Mouse (Mus musculus): Measurements from ENCODE around the gene Tmem108.

The Tmem108 gene

DNA sequence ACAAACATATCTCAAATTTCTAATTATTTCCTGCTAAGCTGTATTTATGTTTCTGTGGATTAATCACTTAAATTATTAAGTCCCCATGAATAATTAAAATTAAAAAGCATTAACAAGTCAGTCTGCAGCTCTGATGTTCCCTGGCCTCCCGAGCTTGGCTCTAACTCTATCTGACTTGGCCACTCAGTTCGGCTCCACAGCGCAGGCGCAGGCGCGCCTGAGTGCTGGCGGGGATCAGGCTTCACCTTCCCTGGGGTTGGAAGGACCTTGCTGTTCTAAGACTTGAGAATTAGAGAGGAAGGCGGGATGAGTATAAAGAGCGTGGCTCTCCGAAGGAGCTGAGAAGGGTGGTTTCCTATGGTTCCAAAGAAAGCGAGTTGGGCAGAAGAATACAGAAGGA is 41.6 kb downstream of the Tmem108 start:
- DNase-seq = no peak

DNA sequence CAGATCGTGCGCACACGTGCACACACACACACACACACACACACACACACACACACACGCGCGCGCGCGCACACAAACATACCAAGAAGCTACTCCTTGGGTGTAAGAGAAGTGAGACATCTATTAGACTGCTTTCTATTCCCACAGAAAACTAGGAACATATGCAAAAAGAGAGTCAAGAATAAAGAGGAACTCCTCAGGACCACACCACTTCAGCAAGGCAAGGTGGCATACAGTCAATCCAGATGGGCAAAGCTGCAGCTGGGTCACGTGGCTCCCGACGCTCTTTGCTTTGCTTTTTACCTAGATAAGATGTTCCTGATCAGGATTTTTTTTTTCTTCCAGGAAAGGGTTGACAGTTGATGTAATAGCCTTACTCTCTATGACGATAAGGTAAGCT is 45.6 kb downstream of the Tmem108 start:
- DNase-seq = no peak

DNA sequence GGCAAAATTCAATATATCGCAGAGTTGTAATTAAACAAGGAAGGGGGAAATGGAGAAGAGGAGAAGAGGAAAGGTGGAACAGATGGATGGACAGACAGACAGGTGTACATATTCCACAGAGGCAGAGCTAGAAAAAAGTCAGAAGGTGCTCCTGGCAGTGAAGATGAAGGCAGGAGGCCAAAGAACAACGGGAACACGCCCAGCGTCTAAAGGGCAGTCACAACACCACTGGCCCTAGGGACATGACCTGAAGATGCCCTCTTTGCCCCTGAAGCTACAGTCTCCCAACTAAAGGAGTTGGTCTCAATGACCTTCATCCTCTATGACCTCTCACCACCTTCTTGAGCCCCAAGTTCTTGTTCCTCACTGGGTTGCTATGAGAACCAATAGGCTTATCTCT is 46.3 kb downstream of the Tmem108 start:
- no peak for DNase-seq

DNA sequence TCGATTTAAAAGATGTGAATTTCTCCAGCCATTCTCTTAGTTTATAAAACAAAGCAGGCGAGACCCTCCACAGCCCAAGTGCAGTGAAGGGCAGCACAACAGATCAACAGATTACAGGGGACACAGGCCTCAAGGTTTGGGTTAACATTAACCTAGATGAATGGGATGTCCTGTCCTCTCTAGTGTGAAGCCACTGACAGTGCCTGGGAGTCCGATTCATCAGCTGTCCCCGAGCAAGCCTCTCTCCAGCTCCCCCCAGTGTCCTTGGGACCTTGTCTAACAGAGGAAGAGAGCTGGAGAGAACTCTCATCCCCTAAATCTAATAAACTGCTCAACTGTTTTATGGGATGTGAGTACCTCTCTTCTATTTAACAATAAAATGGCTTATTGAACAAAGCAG is 48.4 kb downstream of the Tmem108 start:
- DNase-seq = no peak

- no peak for DNase-seq
Measured at GRCm38 (mm10) chr9:103712711-103713110, 48.9 kb downstream of the Tmem108 start.

DNA sequence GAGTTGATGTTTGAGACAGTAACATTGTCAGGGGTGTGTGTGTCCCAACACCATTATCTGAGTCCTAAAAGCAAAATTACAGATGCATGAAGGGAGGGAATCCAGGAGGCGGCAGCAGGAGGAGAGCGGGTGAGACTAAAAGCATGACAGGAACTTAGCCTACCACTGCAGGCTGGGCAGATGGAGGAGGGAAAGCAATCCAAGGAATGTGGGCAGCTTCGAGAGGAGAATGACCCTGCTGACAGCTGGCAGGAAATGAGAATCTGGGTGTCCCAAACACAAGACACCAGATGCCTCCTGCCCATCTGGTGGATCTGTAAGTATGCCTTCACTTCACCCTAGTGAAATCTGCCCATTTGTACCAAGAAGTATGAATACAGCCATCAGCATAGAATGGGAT is 51.9 kb downstream of the Tmem108 start:
- peak; percentile 17 for DNase-seq

DNA sequence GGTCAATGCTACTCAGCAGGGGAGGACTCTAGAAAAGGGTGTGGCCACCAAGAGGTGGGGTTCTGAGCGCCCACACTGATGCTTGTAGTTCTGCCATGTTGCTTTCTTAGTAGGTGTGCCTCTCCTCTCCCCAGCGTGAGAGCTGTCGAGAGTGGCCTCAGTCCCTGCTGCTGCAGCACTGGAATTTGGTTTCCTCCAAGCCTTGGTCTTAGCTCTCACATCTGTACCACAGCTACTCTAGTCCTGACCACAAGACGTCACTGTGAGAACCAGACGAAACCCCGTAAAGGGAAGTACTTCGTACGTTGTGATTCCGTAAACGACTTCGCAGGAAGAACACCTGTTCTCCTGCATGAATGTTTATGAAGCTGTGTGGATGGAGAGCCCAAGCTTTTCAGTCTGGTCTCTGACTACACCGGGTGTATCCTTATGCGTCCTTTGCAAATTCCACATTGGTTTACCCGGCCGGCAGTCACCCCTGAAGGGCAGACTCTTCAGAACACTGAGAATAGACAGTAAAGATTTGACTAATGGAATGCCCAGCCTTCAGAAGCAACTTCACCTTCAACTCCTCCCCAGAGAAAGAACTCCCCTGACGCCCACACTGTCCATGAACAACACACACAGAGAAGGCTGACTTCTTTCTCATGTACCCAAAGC is 53.0 kb downstream of the Tmem108 start:
- DNase-seq = no peak

- DNase-seq = no peak
Measured at GRCm38 (mm10) chr9:103707857-103708256, 53.8 kb downstream of the Tmem108 start.

DNA sequence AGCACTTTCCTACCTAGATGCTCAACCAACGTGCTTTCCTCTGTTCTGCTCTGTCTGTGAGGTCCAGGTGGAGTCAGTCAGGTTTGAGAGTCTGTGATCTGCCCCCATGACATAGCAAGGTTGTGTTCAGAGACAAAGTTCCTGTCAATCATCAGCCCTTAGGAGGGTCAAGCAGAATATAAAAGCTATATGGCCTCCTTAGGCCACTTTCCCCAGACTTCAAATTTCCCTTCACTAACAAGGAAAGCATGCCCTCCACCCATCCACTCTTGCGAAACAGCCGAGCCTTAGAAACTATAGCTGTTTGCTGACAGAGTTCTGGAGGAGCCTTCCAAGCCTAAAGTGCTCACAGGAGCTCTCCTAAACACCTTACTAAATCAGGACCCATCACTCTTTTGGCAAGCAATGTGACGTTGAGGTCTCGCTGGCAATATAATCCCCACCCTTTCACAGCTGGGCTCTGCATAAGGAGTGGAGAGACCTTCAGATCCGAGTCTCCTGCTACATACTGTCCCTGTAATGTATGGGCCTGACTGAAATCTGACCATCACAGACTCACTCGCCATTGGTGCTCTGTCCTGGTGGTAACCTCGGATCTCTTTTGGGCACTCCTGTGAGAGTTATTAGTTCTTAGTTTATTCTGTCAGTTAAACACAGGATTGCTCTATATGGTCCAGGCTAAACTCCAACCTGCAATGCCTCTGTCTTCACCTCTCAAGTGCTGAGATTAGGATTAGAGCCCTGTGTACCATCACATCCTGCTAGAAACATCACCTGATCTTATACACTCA is 54.4 kb downstream of the Tmem108 start:
- no peak for DNase-seq

DNA sequence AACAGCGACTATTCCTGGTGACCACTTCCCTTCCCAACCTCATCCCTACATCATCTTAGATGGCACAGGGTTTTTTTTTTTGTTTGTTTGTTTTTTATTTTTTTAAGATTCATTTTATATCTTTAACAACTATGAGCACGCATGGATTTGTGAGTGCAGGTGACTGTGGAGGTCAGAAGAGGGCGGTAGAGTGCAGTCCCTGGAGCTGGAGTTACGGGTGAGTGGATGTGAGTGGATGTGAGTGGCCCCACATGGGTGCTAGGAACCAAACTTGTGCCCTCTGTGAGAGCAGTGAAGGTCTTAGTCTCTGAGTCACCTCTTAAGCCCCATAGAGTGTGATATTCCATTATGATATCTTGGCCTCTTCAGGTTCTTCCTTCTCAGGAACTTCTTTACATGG is 55.9 kb downstream of the Tmem108 start:
- no peak for DNase-seq

GRCm38 (mm10) chr9:103703014-103703413 is 58.6 kb downstream of the Tmem108 start:
- no peak for DNase-seq

DNA sequence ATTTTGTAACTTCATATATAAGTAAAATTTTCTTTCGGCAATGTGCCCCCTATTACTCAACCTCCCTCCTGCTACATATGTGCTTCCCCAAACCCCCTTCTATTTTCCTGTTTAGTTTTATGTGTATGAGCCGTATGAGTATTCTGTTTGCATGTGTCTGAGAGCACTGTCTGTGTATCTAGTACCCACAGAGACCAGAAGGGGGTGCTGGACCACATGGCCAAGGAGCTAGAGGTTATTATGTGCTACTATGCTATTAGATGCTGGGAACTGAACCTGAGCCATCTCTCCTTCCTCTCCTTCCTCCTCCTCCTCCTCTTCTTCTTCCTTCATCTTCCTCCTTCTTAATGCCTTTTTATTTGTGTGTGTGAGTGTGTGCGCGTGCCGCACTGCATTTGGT is 59.2 kb downstream of the Tmem108 start:
- no peak for DNase-seq

DNA sequence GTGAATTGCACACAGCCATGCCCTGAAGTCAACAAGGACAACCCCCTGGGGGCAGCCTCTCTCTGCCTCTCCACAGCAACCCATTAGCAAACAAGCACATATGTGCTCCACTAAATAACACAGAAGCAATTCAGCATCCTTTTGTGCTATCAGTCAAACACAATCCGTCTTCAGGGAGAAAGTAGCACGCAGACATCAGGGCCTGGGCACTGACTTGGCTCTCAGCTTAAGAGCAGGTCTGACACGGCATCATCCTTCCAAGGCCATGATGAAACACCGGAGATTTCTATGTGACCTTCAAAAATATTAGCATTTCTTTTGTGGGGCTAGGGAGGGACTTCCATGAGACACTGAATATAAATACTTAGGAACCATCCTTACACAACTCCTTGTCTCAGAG is 60.2 kb downstream of the Tmem108 start:
- DNase-seq = no peak

GRCm38 (mm10) chr9:103700240-103700639 is 61.4 kb downstream of the Tmem108 start:
- no peak for DNase-seq

GRCm38 (mm10) chr9:103696967-103697366 is 64.7 kb downstream of the Tmem108 start:
- DNase-seq = no peak

DNA sequence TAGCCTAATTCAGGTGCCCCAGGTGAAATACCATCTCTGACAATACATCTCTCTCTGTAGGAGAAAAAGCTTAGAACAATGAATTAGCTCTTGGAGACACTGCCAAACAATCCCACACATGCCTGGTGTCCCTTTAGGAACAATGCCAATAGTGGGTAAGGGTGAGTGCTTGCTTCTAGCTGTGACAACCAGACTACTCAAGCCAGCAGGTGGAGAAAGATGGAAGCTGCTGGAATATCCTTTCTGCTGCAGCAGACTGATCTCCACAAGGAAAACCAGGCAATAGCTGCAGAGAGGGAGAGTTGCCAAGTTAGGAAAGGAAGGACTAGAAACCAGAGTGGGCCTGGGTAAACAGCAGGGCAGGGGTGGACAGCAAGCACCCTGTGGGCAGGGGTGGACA is 67.8 kb downstream of the Tmem108 start:
- DNase-seq = no peak

DNA sequence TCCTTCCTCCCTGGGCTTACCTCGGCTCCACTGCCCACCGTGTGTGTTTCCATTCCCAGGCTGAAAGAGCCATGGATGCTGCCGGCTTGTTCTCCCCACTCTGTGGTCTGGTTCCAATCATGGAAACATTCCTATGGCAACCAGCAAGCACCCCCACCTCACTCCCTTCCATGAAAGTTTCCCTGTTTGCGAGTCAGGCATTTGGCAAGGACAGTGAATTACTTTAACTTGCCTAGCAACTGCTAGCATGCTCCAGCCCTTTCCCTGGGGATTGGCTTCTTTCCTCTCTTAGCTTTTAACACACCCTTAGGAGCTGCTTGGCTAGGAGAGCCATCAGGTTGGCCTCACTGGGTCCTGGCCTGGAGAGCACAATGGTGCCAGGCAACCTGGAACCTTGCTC is 68.9 kb downstream of the Tmem108 start:
- DNase-seq = no peak

- DNase-seq = no peak
Measured at GRCm38 (mm10) chr9:103691847-103692246, 69.8 kb downstream of the Tmem108 start.

- DNase-seq = no peak
Measured at GRCm38 (mm10) chr9:103690446-103690845, 71.2 kb downstream of the Tmem108 start.

DNA sequence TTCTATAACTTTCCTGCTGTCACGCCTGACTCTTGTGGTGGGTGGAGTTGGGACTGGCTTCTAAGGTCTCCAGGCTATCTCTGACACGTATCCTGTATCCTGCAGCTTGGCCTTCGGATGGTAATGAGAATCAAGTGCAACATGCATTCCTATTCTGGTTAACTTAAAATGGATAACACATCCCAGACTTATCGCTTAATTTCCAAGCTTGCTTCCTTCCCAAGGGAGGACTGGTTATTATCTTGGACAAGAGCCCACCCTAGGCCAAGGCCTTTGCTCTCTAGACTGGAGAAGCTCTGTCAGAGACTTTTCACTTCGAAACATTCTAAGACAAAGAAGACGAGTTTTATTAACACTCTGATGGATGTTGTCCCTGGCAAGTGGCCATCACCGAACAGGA is 71.9 kb downstream of the Tmem108 start:
- DNase-seq = no peak

DNA sequence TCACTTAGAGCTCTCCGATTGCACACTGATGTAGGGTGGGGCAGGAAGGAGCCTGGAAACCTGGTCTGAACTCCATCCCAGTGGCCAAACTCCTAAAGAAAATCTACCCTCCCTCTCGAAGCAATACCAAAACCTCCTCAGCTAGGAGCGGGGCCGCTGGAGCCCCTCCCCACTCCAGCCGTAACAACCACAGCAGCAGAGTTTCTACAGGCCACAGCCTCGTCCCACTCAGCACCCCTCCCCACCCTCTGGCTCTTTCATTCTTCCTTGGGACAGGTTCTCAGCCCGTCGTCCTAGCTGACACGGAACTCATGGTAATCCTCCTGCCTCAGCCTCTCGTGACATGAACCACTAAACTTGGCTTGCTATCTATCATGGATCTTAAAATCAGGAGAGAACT is 72.6 kb downstream of the Tmem108 start:
- DNase-seq = no peak

GRCm38 (mm10) chr9:103687130-103687529 is 74.5 kb downstream of the Tmem108 start:
- no peak for DNase-seq

GRCm38 (mm10) chr9:103681741-103682330 is 79.8 kb downstream of the Tmem108 start:
- no peak for DNase-seq

DNA sequence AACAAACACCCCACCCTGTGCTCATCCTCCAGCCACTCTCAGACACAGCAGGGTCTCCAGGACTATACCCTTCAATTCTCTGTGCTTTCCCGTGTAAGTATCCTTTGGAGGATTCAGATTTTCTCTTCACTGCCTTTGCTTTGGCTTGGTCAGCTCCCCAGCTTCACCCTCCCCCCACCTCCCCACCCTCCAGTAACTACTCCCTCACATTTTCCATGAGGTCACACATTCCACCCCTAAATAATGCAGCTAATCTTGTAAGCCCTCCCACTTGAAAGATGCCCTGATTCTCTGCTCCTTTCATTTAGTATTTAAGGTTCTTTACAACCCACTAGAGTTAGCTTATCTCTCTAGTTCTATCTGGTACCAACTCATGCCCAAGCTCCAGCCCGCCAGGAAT is 82.4 kb downstream of the Tmem108 start:
- DNase-seq = no peak
